Mouse (Mus musculus) ES-Bruce4 (cell line): ENCODE measurements at regions not wholly inside any gene's neighbourhood (a gene's known extent, or its start where the extent isn't known, plus 50 kb on each side); places are given as distances from the start of the nearest gene placed in this dataset.

ENCODE experiments used
- CTCF ChIP-seq: IDR thresholded peaks from one replicate; pipeline ENCODE4 v1.8.1; 2011; ENCODE audit warnings: low read depth, low read length
- EP300 ChIP-seq: IDR thresholded peaks from 2 replicates; pipeline ENCODE4 v1.6.1; 2011; ENCODE audit warnings: low read depth, low read length; ENCODE audit not compliant: insufficient read depth
- POLR2A ChIP-seq: IDR thresholded peaks from one replicate; pipeline ENCODE4 v1.8.1; 2011; ENCODE audit warnings: low read length; ENCODE audit not compliant: insufficient read depth

DNA sequence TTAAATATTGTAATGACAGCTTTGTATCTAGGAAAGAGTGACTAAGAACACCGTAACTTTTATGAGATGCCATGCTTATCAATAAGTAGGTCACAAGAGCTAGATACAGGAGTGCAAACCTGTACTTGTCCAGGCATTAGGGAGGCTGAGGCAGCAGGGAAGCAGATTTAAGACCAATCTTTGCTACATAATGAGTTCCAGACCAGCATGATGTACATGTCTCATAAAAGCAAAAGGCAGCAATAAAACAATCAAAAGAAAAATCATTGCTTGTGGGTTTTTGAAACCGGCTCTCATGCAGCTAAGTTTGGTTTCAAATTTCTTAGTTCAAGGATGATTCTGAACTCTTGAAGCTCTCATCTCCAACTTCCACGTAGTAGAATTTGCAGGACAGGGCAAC lies 229.7 kb downstream of the Plod2 start:
- TF ChIP-seq EP300, result no peak
- no peak for TF ChIP-seq CTCF
- no peak for TF ChIP-seq POLR2A
